Mouse (Mus musculus) cerebral cortex, adult 2 months (tissue): ENCODE results near the gene Btbd11.

ENCODE experiments used
- whole genome bisulfite sequencing: fragments of 180-500 bp; shearing (Covaris S2); methylation state at CpG from one replicate; pipeline ENCODE4 v1.1.7; 2018; 5-methylcytosine and 5-hydroxymethylcytosine counted together

Btbd11 gene

GRCm38 (mm10) chr10:85420851-85421628, 34.4 kb downstream of the Btbd11 start:
- WGBS: 50% methylated on average over 15 of the region's 15 CpGs

GRCm38 (mm10) chr10:85421629-85422012, 35.0 kb downstream of the Btbd11 start:
- 71% methylated on average over 4 of the region's 4 CpGs for WGBS

- 73% methylated on average over 2 of the region's 2 CpGs for WGBS
These were observed 39.1 kb downstream of the Btbd11 start for GRCm38 (mm10) chr10:85425756-85426155.

GRCm38 (mm10) chr10:85437217-85437616, 50.6 kb downstream of the Btbd11 start:
- WGBS: 93% methylated on average over 3 of the region's 3 CpGs

GRCm38 (mm10) chr10:85443371-85443770, 56.8 kb downstream of the Btbd11 start:
- WGBS: 90% methylated on average over 3 of the region's 3 CpGs

GRCm38 (mm10) chr10:85445891-85446290, 59.3 kb downstream of the Btbd11 start:
- 88% methylated on average over 3 of the region's 3 CpGs for WGBS

- 84% methylated on average over 1 of the region's 1 CpGs for WGBS
These were observed 60.1 kb downstream of the Btbd11 start for GRCm38 (mm10) chr10:85446700-85447099.

GRCm38 (mm10) chr10:85447869-85448268, 61.3 kb downstream of the Btbd11 start:
- 74% methylated on average over 2 of the region's 2 CpGs for WGBS

- 53% methylated on average over 8 of the region's 8 CpGs for WGBS
These were observed 65.2 kb downstream of the Btbd11 start for GRCm38 (mm10) chr10:85451629-85452368.

GRCm38 (mm10) chr10:85453221-85453775, 66.7 kb downstream of the Btbd11 start:
- whole genome bisulfite sequencing: 91% methylated on average over 2 of the region's 2 CpGs

- 78% methylated on average over 4 of the region's 4 CpGs for WGBS
These were observed 69.4 kb downstream of the Btbd11 start for GRCm38 (mm10) chr10:85455985-85456384.

- WGBS: 32% methylated on average over 17 of the region's 17 CpGs
These were observed 72.2 kb downstream of the Btbd11 start for GRCm38 (mm10) chr10:85458744-85459344.

- WGBS: 95% methylated on average over 10 of the region's 10 CpGs
These were observed 74.1 kb downstream of the Btbd11 start for GRCm38 (mm10) chr10:85460736-85461135.

GRCm38 (mm10) chr10:85464152-85464551, 77.5 kb downstream of the Btbd11 start:
- WGBS: 76% methylated on average over 6 of the region's 6 CpGs

- WGBS: 82% methylated on average over 13 of the region's 13 CpGs
These were observed 79.1 kb downstream of the Btbd11 start for GRCm38 (mm10) chr10:85465516-85466408.

GRCm38 (mm10) chr10:85466409-85466761, 79.8 kb downstream of the Btbd11 start:
- WGBS: 71% methylated on average over 8 of the region's 8 CpGs

- 82% methylated on average over 7 of the region's 7 CpGs for WGBS
These were observed 80.8 kb downstream of the Btbd11 start for GRCm38 (mm10) chr10:85467393-85467792.

- WGBS: 89% methylated on average over 4 of the region's 4 CpGs
These were observed 81.9 kb downstream of the Btbd11 start for GRCm38 (mm10) chr10:85468527-85468926.

- 45% methylated on average over 5 of the region's 5 CpGs for WGBS
These were observed 82.7 kb downstream of the Btbd11 start for GRCm38 (mm10) chr10:85469341-85469740.

GRCm38 (mm10) chr10:85473265-85473664, 86.7 kb downstream of the Btbd11 start:
- 78% methylated on average over 4 of the region's 4 CpGs for WGBS

GRCm38 (mm10) chr10:85473871-85474270, 87.3 kb downstream of the Btbd11 start:
- WGBS: 41% methylated on average over 3 of the region's 3 CpGs
